Comparison of ENCODE assay signal across 17 mouse cellular contexts in genomic region chr5:39050512-39050911, GRCm38 (mm10).
"Had no signal": no experiment of that assay in that cellular context is flagged by ENCODE, and none has a peak within 500 bp of the region (broad histone marks: within the 10 kb centered on the region; RNA-seq: fewer than 3 reads in every experiment).

No protein-coding gene starts in this region.

- H3K4me1 ChIP-seq: lung, embryonic 15.5 days; midbrain, embryonic 13.5 days; midbrain, embryonic 15.5 days; neural tube, embryonic 12.5 days; stomach, embryonic 15.5 days had no signal

- ATAC-seq: lung, postnatal 0 days; midbrain, embryonic 13.5 days; midbrain, embryonic 15.5 days had no signal

- H3K27ac ChIP-seq: lung, embryonic 15.5 days; macrophage; midbrain, embryonic 13.5 days; midbrain, embryonic 15.5 days; neural tube, embryonic 12.5 days; stomach, embryonic 15.5 days; stomach, postnatal 0 days had no signal

- H3K4me3 ChIP-seq: lung, embryonic 15.5 days; megakaryocyte, embryonic 14.5 days; midbrain, embryonic 13.5 days; midbrain, embryonic 15.5 days; neural tube, embryonic 12.5 days; stomach, embryonic 15.5 days had no signal

- H3K4me2 ChIP-seq: lung, embryonic 15.5 days; midbrain, embryonic 11.5 days; midbrain, embryonic 13.5 days; midbrain, embryonic 15.5 days; neural tube, embryonic 12.5 days; stomach, embryonic 15.5 days had no signal

- DNase-seq: lung, adult 2 months; lung, postnatal 14 days; lung, postnatal 36 days; right cerebral cortex, postnatal 14 days; thymus, adult 2 months; thymus, postnatal 25 days; thymus, postnatal 4 days had no signal

- H3K36me3 ChIP-seq: lung, embryonic 15.5 days; midbrain, embryonic 13.5 days; midbrain, embryonic 15.5 days; neural tube, embryonic 12.5 days; stomach, embryonic 15.5 days had no signal

- H3K9ac ChIP-seq: lung, embryonic 15.5 days; midbrain, embryonic 13.5 days; midbrain, embryonic 15.5 days; neural tube, embryonic 12.5 days; stomach, embryonic 15.5 days had no signal

- H3K27me3 ChIP-seq: lung, embryonic 15.5 days; megakaryocyte, embryonic 14.5 days; midbrain, embryonic 13.5 days; midbrain, embryonic 15.5 days; neural tube, embryonic 12.5 days; stomach, embryonic 15.5 days had no signal

- H3K9me3 ChIP-seq: lung, embryonic 15.5 days; midbrain, embryonic 13.5 days; midbrain, embryonic 15.5 days; neural tube, embryonic 12.5 days; stomach, embryonic 15.5 days had no signal
